Mouse (Mus musculus) thymus, postnatal 25 days (tissue): ENCODE measurements around the gene Cgnl1.

ENCODE experiments used
- DNase-seq: peaks from one replicate; pipeline ENCODE4 v3.0.0; 2022

Gene Cgnl1

GRCm38 (mm10) chr9:71617363-71617762 lies 154.0 kb downstream of the Cgnl1 start:
- peak; percentile 63 for DNase-seq

GRCm38 (mm10) chr9:71616185-71616584 lies 155.2 kb downstream of the Cgnl1 start:
- DNase-seq: peak; percentile 84

DNA sequence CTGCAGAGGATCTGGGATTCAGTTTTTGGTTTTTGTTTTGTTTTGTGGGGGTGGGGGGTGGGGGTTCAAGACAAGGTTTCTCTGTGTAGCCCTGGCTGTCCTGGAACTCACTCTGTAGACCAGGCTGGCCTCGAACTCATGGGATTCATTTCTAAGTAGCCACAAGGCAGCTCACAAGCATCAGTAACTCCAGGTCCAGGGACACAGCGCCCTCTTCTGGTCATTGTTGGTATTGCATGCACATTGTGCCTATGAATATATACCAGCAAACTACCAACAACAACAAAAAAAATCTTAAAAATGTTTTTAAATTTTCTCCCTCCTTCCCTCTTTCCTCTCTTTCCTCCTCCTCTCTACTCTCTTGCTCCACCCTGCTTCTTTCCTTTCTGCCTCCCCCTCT lies 156.8 kb downstream of the Cgnl1 start:
- peak; percentile 68 for DNase-seq

- peak; percentile 34 for DNase-seq
Measured at GRCm38 (mm10) chr9:71612981-71613380, 158.4 kb downstream of the Cgnl1 start.

DNA sequence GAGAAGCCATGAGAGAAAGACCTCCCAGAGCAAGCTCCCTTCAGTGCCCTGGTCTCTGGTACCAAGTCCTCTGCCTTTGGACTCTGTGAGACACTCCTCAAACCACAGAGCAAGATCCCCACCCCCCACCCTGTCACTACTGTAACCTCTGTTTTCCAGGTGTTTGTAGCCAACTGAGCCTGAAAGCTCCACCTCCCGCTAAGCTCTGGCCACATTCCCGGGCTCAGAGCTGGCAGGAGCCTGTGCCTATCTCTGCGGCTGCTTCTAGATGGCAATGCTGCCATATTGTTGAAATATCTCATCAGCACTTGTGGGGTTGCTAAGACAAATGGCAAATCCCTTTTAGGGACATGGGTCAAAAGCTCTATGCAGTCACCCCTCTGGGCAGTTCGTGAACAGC lies 159.5 kb downstream of the Cgnl1 start:
- no peak for DNase-seq

- no peak for DNase-seq
Measured at GRCm38 (mm10) chr9:71609010-71609409, 162.4 kb downstream of the Cgnl1 start.

GRCm38 (mm10) chr9:71606296-71607057 lies 164.9 kb downstream of the Cgnl1 start:
- DNase-seq: peak; percentile 37

GRCm38 (mm10) chr9:71604914-71605635 lies 166.3 kb downstream of the Cgnl1 start:
- DNase-seq: no peak

GRCm38 (mm10) chr9:71599861-71600260 lies 171.5 kb downstream of the Cgnl1 start:
- DNase-seq: no peak

- DNase-seq: no peak
Measured at GRCm38 (mm10) chr9:71596888-71597287, 174.5 kb downstream of the Cgnl1 start.

GRCm38 (mm10) chr9:71592577-71593285 lies 178.7 kb downstream of the Cgnl1 start:
- DNase-seq: no peak

GRCm38 (mm10) chr9:71591938-71592548 lies 179.4 kb downstream of the Cgnl1 start, which contains the start of gene Myzap:
TSS of gene Myzap (minus strand) at chr9:71592360.
- DNase-seq: peak; percentile 98

DNA sequence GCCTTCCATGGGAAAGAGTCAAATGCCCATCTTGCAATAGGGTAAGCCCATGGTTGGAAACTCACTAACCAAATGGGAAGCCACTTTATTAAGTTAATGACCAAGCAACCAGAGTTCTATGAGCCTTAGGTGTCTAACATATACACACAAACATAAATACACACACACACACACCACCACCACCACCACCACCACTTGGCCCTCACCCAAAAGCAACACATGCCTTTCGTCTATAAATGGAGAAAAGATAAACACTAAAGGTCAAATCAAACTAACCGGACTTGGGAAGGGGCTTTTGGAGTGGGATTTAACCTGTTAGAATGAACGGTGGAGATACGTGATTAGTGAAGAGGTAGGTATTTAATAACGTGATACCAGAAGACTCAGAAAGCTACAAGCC lies 180.3 kb downstream of the Cgnl1 start:
- no peak for DNase-seq

- DNase-seq: no peak
Measured at GRCm38 (mm10) chr9:71589771-71590170, 181.6 kb downstream of the Cgnl1 start.

- no peak for DNase-seq
Measured at GRCm38 (mm10) chr9:71588930-71589592, 182.3 kb downstream of the Cgnl1 start.

GRCm38 (mm10) chr9:71586408-71586807 lies 185.0 kb downstream of the Cgnl1 start:
- no peak for DNase-seq

DNA sequence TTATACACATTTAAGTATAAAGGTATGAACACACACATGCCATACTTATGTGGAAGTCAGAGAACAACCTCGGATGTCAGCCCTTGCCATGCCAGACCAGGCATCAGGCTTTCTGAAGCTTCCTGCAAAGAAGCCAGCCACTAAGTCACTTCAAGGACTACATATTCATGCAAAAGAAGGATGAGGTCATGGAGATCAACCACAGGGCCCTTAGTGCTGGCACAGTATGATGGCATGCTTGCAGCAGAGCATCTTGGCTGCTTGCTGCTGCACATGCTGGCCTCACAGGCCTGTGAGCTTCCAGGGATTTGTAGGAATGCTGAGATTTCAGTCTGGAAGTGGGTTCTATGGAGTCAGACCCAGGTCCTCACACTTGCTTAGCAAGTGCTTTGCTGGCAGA lies 188.6 kb downstream of the Cgnl1 start:
- DNase-seq: no peak

DNA sequence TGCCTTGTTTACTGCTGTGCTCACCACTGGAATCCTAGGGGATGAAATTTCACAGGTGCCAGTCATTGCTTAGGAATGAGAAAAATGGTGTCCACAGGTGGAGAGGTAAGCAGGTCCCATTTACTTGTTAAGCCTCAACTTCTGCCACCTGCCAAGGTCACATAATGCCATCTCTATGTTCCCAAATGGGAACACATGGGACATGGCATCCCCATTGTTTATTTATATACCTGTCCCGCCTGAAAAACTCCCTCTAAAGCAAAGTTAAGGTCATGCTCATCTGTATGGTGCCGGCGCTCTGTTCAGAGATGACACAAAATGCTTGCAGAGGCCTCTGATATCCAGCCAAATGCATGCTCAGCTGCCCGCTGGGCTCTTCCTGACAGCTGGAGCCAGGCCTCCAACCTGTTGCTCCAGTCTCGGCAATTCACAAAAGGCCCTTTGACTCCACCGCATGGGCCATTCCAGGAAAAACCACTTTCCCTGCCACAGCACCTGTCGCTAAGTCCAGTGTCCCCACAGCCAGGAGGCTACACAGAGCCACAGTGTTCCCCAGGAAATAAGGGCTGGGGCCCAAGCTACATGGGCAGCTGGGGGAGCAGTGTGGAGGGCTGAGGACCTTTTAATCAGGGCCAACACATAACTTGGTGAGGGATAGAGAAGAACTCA lies 192.4 kb downstream of the Cgnl1 start:
- DNase-seq: no peak
